Mouse (Mus musculus) liver, postnatal 0 days (tissue): ENCODE results near the gene Lce1a2. TPM values are rescaled to one million over a fixed set of nuclear protein-coding genes. Genes with fewer than 3 reads are reported as not detected.

Source experiments
- ATAC-seq: fragments of 200-750 bp; cut with Nextera tagmentation; 2 replicates; pipeline ENCODE4 v1.8.0; 2017; ENCODE audit warnings: mild to moderate bottlenecking, moderate library complexity
- DNase-seq: peaks from one replicate; pipeline ENCODE4 v3.0.0-alpha.2; 2016
- H3K27ac ChIP-seq: fragments of 300-500 bp; sonication (generic); 2 replicates; pipeline ENCODE4 v1.5.1; 2014; ENCODE audit warnings: antibody characterized with exemption, moderate library complexity, mild to moderate bottlenecking, low read depth
- H3K27me3 ChIP-seq: fragments of 300-500 bp; sonication (generic); 2 replicates; pipeline ENCODE4 v1.6.1; 2014; ENCODE audit warnings: low read length, control low read depth, mixed read lengths; ENCODE audit not compliant: insufficient read depth
- H3K36me3 ChIP-seq: fragments of 300-500 bp; sonication (generic); replicated peaks from 2 replicates; pipeline ENCODE4 v1.6.1; 2014; ENCODE audit warnings: mild to moderate bottlenecking, control low read depth, low read length, moderate library complexity, mixed read lengths; ENCODE audit not compliant: insufficient read depth
- H3K4me1 ChIP-seq: fragments of 300-500 bp; sonication (generic); 2 replicates; pipeline ENCODE4 v1.6.1; 2014; ENCODE audit warnings: antibody characterized with exemption, mild to moderate bottlenecking, control low read depth; ENCODE audit not compliant: insufficient read depth
- H3K4me2 ChIP-seq: fragments of 300-500 bp; sonication (generic); 2 replicates; pipeline ENCODE4 v1.6.1; 2014; ENCODE audit warnings: low read depth, mild to moderate bottlenecking, low read length, moderate library complexity, mixed read lengths
- H3K4me3 ChIP-seq: fragments of 300-500 bp; sonication (generic); 2 replicates; pipeline ENCODE4 v1.5.1; 2014; ENCODE audit warnings: low read depth, low read length
- H3K9ac ChIP-seq: fragments of 300-500 bp; sonication (generic); replicated peaks from 2 replicates; pipeline ENCODE4 v1.6.1; 2014; ENCODE audit warnings: mild to moderate bottlenecking, moderate library complexity
- H3K9me3 ChIP-seq: fragments of 300-500 bp; sonication (generic); 2 replicates; pipeline ENCODE4 v1.6.1; 2016; ENCODE audit warnings: mild to moderate bottlenecking, control low read depth, low read length, mixed read lengths
- CTCF ChIP-seq: sonication (generic); IDR thresholded peaks from 2 replicates; pipeline ENCODE4 v1.5.1; 2016; ENCODE audit warnings: antibody characterized with exemption, low read depth
- EP300 ChIP-seq: IDR thresholded peaks from 2 replicates; pipeline ENCODE4 v1.6.1; 2016; ENCODE audit warnings: antibody characterized with exemption, low read depth, mild to moderate bottlenecking
- WGBS: fragments of 180-500 bp; shearing (Covaris S2); extraction: QIAGEN DNeasy Blood & Tissue Kit; methylation state at CpG from one replicate; pipeline ENCODE4 v1.1.7; 2014; ENCODE audit not compliant: insufficient replicate concordance; 5-methylcytosine and 5-hydroxymethylcytosine counted together
- polyA plus RNA-seq: library from polyadenylated mRNA; unstranded; fragments of >200 nt; fragmentation: Nextera tagmentation; extraction: Ambion mirVana; gene quantifications from 2 replicates; pipeline ENCODE4 v1.2.1, GENCODE M21; 2015

Gene Lce1a2
- polyA plus RNA-seq, 1 experiment from 2014 or later, result not detected

DNA sequence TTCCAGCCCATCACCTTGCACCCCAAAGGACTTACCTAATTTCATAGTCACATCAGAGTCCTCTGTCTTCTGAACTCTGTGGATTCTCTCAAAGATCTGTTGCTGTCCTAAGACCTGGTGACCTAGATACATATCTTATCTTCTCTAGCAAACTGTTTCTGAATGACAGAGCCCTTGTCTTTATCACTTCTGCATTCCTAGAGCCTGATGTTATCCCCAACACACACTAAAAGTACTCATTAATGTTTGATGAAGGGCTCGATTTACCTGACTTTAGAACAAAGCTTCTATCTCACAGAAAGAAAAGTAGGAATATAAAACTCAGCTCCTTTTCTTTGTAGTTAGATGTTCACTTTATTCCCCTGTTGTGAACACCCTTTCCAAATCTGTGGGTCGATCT, 48.6 kb downstream of the Lce1a2 start, which contains the start of gene Lce6a:
Gene Lce6a, minus strand, starts transcription at position 101 of the 400 bp plus-strand sequence.
- H3K4me1 ChIP-seq, result no peaks in the 10 kb centered on the region
- H3K36me3 ChIP-seq, result no peaks in the 10 kb centered on the region
- no peak within 1 kb of the TSS for H3K9ac ChIP-seq
- no peak within 1 kb of the TSS for H3K27ac ChIP-seq
- ATAC-seq, result no peak
- H3K27me3 ChIP-seq, result no peaks in the 10 kb centered on the region
- DNase-seq, result no peak
- WGBS, result 48% methylated on average over 2 of the region's 2 CpGs
- no peaks in the 10 kb centered on the region for H3K9me3 ChIP-seq
- H3K4me3 ChIP-seq, result no peak within 1 kb of the TSS
- TF ChIP-seq EP300 (no peak), CTCF (no peak)
- no peak within 1 kb of the TSS for H3K4me2 ChIP-seq

Other genes starting within 250 kb of the Lce1a2 start
- gene Gm9774, start 240.9 kb downstream of the Lce1a2 start, polyA plus RNA-seq, result 4.1 and 4.5 TPM in 2 replicates
- gene Sprr2k, start 237.7 kb downstream of the Lce1a2 start, polyA plus RNA-seq, result 0.18 TPM in 1 of 2 replicates, not detected in the other
- gene Sprr1b, start 231.5 kb downstream of the Lce1a2 start, polyA plus RNA-seq, result not detected in 2 replicates
- gene Sprr3, start 211.6 kb downstream of the Lce1a2 start, polyA plus RNA-seq, result not detected in 2 replicates
- gene Sprr1a, start 184.4 kb downstream of the Lce1a2 start, polyA plus RNA-seq, result 0.14 TPM in 1 of 2 replicates, not detected in the other
- not detected in 2 replicates for gene Sprr4, start 169.8 kb downstream of the Lce1a2 start, polyA plus RNA-seq
- gene 2310046K23Rik, start 135.8 kb downstream of the Lce1a2 start, polyA plus RNA-seq, result not detected in 2 replicates
- gene Ivl, start 96.6 kb downstream of the Lce1a2 start, polyA plus RNA-seq, result not detected in 2 replicates
- gene Smcp, start 81.3 kb downstream of the Lce1a2 start, polyA plus RNA-seq, result 5.1 and 6.3 TPM in 2 replicates
- not detected in 2 replicates for gene 2210017I01Rik, start 62.8 kb downstream of the Lce1a2 start, polyA plus RNA-seq
- gene Lce6a, start 48.7 kb downstream of the Lce1a2 start, polyA plus RNA-seq, result not detected in 2 replicates
- not detected in 2 replicates for gene Lce1a1, start 22.0 kb downstream of the Lce1a2 start, polyA plus RNA-seq
- not detected in 2 replicates for gene Lce1b, start 13.4 kb downstream of the Lce1a2 start, polyA plus RNA-seq
- gene Lce1c, start 8.9 kb upstream of the Lce1a2 start, polyA plus RNA-seq, result not detected in 2 replicates
- not detected in 2 replicates for gene Lce1d, start 16.9 kb upstream of the Lce1a2 start, polyA plus RNA-seq
- gene Lce1e, start 38.8 kb upstream of the Lce1a2 start, polyA plus RNA-seq, result not detected in 2 replicates
- not detected in 2 replicates for gene Lce1f, start 50.0 kb upstream of the Lce1a2 start, polyA plus RNA-seq
- gene Gm38119, start 68.8 kb upstream of the Lce1a2 start, polyA plus RNA-seq, result not detected in 2 replicates
- gene Lce1g, start 82.0 kb upstream of the Lce1a2 start, polyA plus RNA-seq, result not detected in 2 replicates
- gene Lce1h, start 94.8 kb upstream of the Lce1a2 start, polyA plus RNA-seq, result not detected in 2 replicates
- gene Lce1i, start 108.6 kb upstream of the Lce1a2 start, polyA plus RNA-seq, result not detected in 2 replicates
- not detected in 2 replicates for gene Lce1j, start 120.2 kb upstream of the Lce1a2 start, polyA plus RNA-seq
- not detected in 2 replicates for gene Lce1k, start 137.6 kb upstream of the Lce1a2 start, polyA plus RNA-seq
- not detected in 2 replicates for gene Kprp, start 156.9 kb upstream of the Lce1a2 start, polyA plus RNA-seq
- not detected in 2 replicates for gene Lce1l, start 181.0 kb upstream of the Lce1a2 start, polyA plus RNA-seq
- not detected in 2 replicates for gene 2310050C09Rik, start 199.9 kb upstream of the Lce1a2 start, polyA plus RNA-seq